10 mouse cellular contexts compared by ENCODE assay signal in the genomic region with DNA sequence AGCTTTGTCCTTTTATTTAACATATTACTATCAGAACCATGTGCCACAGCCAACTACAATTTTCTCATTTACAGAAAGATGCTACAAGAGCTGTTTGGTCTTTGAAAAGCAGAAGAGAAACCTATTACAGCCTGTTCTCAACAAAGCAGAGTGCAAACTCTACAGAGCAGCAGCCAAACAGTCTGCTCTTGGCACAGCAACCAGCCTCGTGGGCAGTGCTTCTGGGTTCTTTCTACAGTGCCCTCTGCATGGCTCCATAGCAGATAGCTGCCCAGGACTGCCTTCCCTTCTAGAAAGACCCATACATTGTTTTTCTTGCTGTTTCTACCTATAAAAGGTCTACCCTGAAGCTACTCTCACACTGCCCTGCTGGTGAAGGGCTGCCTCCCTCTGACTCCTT. TPM values are rescaled to one million over a fixed set of nuclear protein-coding genes. Genes with fewer than 3 reads are reported as not detected.
DNase-seq lines count a peak whose midpoint lies in the region; TF ChIP-seq lines count a peak whose summit lies in the region.
"Had no signal": no experiment of that assay in that cellular context is flagged by ENCODE, and none has a peak within 500 bp of the region (broad histone marks: within the 10 kb centered on the region; RNA-seq: fewer than 3 reads in every experiment).

No protein-coding gene starts in this region.

- H3K36me3 ChIP-seq in heart, adult 2 months (ENCODE audit: control insufficient read depth, insufficient read depth, low read length) = no peaks in the 10 kb centered on the region
- H3K36me3 ChIP-seq: neural tube, embryonic 12.5 days had no signal

- TF ChIP-seq EP300 in heart, adult 2 months (IDR thresholded peaks at IDR 0.05; ENCODE audit: insufficient read depth, low read depth, low read length) = no peak

- DNase-seq in heart, adult 2 months = peak; percentile 37 to 58
- no peak for DNase-seq in heart, adult 8-10 months (ENCODE audit: low spot score)
- DNase-seq in A20 (ENCODE audit: low read depth, low spot score) = peak; percentile 63
- peak; percentile 87 for DNase-seq in brain, adult 2 months (ENCODE audit: low read depth, low spot score)
- DNase-seq in left cerebral cortex, adult 2 months (ENCODE audit: extremely low spot score in 1 of 2, low spot score in 2 of 2) = peak in 1 of 2 experiments; percentile 41
- no peak for DNase-seq in kidney, adult 8-10 months
- no peak for DNase-seq in kidney, postnatal 4 days
- DNase-seq: adrenal gland, postnatal 10 days; gastrocnemius, postnatal 10 days had no signal

- intact Hi-C loops in heart, adult 2 months (cut with DNase I) = loop anchor here (5.0 kb wide), 1 partner anchor 158 kb away; no protein-coding TSS in a partner anchor
- intact Hi-C loops in left cerebral cortex, adult 2 months (cut with DNase I) = loop anchor here (2.0 to 5.0 kb wide), 2 partner anchors 60 to 153 kb away; a partner anchor contains a TSS

- no peak for TF ChIP-seq POLR2A in heart, adult 2 months (IDR thresholded peaks at IDR 0.05; ENCODE audit: insufficient read depth, low read depth, low read length)

- H3K4me1 ChIP-seq in heart, adult 2 months (ENCODE audit: control insufficient read depth, insufficient read depth, low read length) = peaks cover 1% of the 10 kb centered on the region
- H3K4me1 ChIP-seq: neural tube, embryonic 12.5 days had no signal

- no peak overlapping the region for H3K4me3 ChIP-seq in heart, adult 2 months
- H3K4me3 ChIP-seq in left cerebral cortex, adult 2 months = no peak overlapping the region
- H3K4me3 ChIP-seq: neural tube, embryonic 12.5 days had no signal

- H3K9ac ChIP-seq in heart, adult 2 months (ENCODE audit: low read depth, low read length) = no peak overlapping the region
- H3K9ac ChIP-seq: neural tube, embryonic 12.5 days had no signal

- 47% methylated on average over 1 of the region's 1 CpGs for WGBS in heart, adult 2 months

- H3K79me2 ChIP-seq in heart, adult 2 months (replicated peaks; ENCODE audit: control insufficient read depth, insufficient read depth, low read length) = no peaks in the 10 kb centered on the region

- peak overlapping the region; percentile 31; the same call in 1 of the 2 replicates for H3K27ac ChIP-seq in heart, adult 2 months
- peak overlapping the region; percentile 71 for H3K27ac ChIP-seq in left cerebral cortex, adult 2 months
- H3K27ac ChIP-seq: neural tube, embryonic 12.5 days had no signal

- no peak for TF ChIP-seq CTCF in heart, adult 2 months (IDR thresholded peaks at IDR 0.05)
- no peak for TF ChIP-seq CTCF in left cerebral cortex, adult 2 months (IDR thresholded peaks at IDR 0.05)

- no peaks in the 10 kb centered on the region for H3K27me3 ChIP-seq in heart, adult 2 months (ENCODE audit: control insufficient read depth, insufficient read depth, low read length)
- H3K27me3 ChIP-seq: neural tube, embryonic 12.5 days had no signal

RNA-seq across cellular contexts. Expression of a gene that starts 58.3 kb away (rescaled TPM):
- 100 to 1,000 TPM; 448 to 514 TPM for total RNA-seq in heart, adult 2 months (2021)
- polyA plus RNA-seq in heart, adult 2 months (2012; rRNA removed) = 343 and 518 TPM in 2 replicates
- total RNA-seq in heart, adult 8-10 months (2022) = 100 to 1,000 TPM; 547 to 617 (median 604) TPM
- 100 to 1,000 TPM; 126 to 127 TPM for total RNA-seq in left cerebral cortex, adult 2 months (2021)

RNA-seq across cellular contexts. Expression of a gene that starts 59.7 kb away (rescaled TPM):
- total RNA-seq in heart, adult 2 months (2021) = 10 to 100 TPM; 47.7 to 51.2 TPM
- 37.6 and 53.7 TPM in 2 replicates for polyA plus RNA-seq in heart, adult 2 months (2012; rRNA removed)
- 10 to 100 TPM; 46.3 to 48.8 (median 47.5) TPM for total RNA-seq in heart, adult 8-10 months (2022)
- total RNA-seq in left cerebral cortex, adult 2 months (2021) = 100 to 1,000 TPM; 298 to 305 TPM

Comparison
In these comparisons a context has a peak if more than half of its experiments do, and no peak if none do; other contexts are left out.
1. DNase-seq: peak in heart, adult 2 months (2 of 2), A20 (single experiment) and brain, adult 2 months (single experiment); none in heart, adult 8-10 months (single experiment), kidney, adult 8-10 months (0 of 2) and kidney, postnatal 4 days (0 of 2).
2. RNA of a gene that starts 59.7 kb away (total RNA-seq): 298 to 305 TPM in left cerebral cortex, adult 2 months; 47.7 to 51.2 TPM in heart, adult 2 months and 46.3 to 48.8 TPM in heart, adult 8-10 months; every median in the first group is over 4 times any median in the second.